Mouse (Mus musculus): Measurements from ENCODE around the gene Fndc8.

The Fndc8 gene

DNA sequence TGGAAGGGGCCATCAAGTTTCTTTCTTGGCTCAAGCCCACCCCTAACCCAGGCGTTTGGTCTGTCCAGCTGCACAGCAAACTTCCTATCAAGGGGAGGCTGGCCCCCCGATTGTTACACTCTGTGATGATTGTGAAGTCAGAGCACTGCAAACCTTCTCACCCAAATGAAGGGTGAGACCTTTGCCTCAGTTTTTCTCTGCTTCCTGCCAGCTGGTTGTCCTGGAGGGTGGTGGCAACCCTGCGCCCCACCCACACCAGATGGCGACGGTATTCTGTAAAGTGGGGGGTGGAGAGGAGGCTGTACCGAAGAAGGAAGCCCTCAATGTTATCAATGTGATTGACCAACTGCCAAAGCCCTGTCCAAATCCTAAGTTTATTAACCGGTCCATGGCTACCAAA is at the start of gene Fndc8:
Gene Fndc8 (plus strand): TSS at position 189 of the 400 bp plus-strand sequence.
- DNase-seq (ENCODE audit: low spot score) = no peak

DNA sequence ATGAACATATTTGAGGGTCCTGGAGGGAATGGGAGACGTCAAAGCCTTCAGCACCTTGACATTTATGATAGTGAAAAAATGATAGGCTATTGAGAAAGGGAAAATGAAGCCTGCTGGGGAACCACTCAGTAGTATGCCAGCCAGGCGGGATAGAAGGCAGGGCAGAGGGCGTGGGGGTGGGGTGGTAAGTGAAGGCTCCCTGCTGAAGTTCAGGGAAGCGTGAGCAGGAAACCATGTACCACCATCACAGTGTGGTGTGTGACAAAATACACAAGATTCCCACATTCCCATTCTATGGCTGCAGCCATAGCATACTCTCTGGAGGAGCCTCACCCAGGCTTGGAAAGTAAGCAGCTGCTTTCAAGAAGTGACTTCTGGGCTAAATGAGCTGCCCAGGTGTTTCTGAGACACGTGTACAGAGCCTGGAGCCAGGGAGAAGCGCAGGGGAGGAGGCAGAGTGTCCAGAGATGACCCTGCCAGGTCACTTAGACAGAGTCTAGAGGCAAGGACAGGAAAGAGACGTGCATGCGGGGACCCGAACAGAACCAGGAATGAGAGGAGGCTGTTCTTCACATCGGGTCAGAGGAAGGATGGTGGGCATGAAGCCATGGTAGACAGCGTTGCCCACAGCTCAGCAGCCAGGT is 47.0 kb upstream of the Fndc8 start:
- no peak for DNase-seq (ENCODE audit: low spot score)

DNA sequence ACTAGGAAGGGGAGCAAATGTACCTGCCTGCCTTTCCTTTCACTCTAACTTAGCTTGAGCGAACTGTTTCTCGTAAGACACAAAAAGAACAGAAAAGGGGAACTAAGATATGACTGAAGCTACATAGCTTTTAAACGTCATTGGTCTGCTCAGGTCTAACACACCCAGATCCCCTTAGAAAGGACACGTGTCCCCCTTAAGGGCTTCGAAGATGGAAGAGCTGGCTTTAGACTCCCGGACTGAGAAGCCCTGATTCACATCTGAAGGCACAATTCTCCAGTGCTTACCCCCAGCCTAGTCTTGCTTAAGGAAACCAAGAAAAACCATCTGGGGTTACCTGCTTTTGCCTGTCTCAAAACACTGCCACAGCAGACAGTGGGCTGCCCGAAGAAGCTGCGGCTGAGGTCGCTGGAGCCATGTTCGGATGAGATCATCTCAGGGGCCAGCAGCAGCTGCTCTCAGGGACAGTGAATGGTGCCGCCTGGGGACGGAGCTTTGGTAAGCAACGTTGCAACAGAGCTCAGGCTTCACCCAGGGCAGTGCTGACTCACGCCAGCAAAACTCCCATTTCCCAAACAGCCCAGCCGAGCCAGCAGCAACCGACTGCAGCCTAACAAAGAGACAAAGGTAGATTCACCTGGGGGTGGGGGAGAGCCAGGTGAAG is 46.4 kb upstream of the Fndc8 start:
- DNase-seq (ENCODE audit: low spot score) = peak; percentile 58

DNA sequence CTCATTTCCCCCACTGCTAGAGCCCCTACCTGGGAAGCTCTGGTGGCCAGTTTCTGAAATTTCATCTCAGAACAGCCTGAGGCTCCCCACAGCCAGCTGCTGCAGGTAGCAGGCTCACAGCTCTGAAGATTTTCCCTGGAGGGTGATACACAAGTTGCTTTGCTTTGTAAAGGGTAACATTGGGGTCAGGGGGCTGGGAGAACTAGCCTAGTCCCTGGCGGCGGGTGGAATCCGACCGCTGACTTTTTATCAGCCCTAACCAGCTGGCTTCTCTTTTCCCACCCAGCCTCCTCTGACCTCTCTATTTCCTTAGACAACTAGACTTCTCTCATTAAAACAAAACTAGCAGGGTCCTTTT is 45.9 kb upstream of the Fndc8 start:
- DNase-seq (ENCODE audit: low spot score) = no peak

DNA sequence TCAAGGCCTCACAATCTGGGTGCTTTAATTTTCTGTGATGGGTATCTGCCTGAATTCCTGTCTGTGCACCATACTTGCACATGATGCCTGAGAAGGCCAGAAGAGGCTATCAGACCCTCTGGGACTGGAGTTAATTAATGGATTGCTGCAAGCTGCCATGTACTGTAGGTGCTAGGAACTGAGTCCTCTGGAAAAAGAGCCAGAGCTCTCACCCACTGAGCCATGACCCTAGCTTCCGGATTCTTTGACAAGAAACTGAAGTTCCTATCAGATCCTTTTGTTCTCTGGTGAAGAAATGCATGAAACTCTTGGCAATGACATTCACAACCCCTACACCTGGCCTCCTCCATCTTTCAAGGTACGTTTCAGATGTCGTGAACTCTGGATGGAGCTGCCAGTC is 45.0 kb upstream of the Fndc8 start:
- DNase-seq (ENCODE audit: low spot score) = no peak

DNA sequence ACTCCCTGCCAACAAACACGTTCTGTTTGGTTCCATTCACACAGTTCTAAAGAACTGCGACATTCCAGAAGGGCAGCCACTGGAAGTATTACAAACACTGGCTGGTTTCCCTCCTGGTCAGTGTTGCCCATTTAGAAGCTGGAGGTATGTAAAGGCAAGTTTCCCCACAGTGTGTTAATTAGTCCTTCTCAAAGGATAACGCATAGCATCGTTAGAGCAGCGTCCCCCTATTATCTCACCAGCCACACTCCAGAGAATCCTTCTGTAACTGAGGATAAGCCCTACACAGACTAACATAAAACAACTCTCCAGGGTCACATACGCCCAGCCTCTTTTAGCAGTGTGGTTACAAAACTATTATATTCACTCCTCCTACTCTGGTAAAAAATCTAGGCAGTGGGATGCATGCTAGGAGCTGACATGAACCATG is 44.3 kb upstream of the Fndc8 start:
- no peak for DNase-seq (ENCODE audit: low spot score)

DNA sequence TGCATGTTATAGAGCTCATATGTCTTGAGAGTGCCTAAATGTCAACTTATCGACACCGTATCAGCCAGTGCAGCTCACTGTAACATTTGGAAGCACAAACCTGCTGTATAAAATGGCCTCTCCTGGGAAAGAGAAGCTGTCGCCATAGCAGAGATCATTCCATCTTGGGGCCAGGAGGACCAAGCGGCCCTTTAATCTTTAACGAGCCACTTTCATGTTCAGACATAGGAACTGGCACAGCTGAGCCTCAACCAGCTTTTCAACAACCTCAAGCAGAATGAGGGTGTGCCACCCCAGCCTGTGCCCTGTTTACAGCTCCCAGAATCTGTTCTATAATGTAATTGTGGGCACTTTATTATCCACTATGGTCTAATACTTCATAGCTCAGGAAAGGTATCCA is 41.7 kb upstream of the Fndc8 start:
- DNase-seq (ENCODE audit: low spot score) = no peak

DNA sequence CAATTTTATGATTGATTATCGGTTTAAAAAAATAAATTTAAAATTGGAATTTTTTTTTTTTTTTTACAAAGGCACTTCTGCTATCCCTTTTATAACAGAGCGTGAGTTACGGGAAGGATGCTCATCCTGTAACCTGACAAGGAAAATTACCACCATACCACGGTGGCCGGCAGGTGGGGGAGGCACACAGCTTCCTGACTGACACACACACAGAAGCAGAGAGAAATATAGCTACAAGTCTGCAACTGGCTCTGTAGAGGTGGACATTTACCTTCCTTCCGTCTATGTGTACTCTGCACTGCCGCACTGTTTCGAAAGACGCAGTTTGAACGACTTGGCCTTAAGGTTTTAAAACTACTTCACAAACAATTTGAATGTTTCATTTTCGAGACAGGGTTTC is 39.8 kb upstream of the Fndc8 start:
- DNase-seq (ENCODE audit: low spot score) = no peak

DNA sequence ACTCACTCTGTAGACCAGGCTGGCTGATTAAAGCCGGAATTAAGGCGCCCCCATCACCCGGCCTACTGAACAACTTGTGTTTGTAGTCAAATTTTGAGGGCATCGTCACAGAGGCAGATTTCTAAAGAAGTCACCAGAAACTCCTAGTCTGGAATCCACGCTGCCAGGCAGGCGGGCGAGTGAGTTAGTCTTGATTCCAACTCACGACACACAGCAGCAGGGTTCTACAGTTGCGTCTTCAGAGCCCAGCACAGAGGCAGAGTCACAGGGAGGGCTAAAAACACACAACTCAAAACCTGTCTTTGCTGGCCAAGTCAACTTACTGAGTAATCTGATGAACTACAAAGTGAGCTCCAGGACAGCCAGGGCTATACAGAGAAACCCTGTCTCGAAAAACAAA is 39.4 kb upstream of the Fndc8 start:
- DNase-seq (ENCODE audit: low spot score) = no peak

DNA sequence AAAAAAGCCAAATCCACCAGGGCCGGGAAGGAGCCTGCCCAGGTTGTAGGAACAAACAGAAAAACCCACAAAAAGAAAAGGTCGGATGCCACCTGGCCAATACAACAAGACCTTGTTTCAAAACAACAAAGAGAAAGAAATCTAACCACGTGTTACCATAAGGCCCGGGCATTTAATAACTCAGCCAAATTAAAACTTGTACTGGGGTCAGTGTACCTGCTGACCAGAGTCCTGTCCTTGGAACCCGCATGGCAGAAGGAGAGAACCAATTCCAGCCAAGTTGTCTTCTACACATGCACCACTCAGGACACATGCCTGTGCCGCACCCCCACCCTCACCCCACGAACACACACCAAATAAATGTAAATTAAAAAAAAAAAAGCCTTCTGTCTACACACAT is 39.0 kb upstream of the Fndc8 start:
- DNase-seq (ENCODE audit: low spot score) = no peak

DNA sequence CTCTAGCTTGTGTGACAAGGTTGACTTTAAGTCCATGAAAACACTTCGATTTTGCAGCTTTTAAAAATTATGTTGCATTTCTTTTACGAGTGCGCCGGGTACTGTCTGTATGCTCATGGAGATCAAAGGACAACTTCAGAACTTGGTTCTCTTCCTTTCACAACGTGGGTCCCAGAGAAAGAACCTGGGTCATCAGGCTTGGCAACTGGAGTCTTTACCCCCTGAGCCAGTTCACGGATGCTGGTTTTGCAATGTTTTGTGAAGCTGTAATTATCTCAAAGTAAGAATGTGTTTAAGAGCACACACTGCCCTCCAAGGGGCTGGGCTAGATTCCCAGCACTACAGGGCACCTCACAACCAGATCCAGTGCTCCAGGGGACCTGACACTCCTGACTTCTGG is 37.8 kb upstream of the Fndc8 start:
- no peak for DNase-seq (ENCODE audit: low spot score)

DNA sequence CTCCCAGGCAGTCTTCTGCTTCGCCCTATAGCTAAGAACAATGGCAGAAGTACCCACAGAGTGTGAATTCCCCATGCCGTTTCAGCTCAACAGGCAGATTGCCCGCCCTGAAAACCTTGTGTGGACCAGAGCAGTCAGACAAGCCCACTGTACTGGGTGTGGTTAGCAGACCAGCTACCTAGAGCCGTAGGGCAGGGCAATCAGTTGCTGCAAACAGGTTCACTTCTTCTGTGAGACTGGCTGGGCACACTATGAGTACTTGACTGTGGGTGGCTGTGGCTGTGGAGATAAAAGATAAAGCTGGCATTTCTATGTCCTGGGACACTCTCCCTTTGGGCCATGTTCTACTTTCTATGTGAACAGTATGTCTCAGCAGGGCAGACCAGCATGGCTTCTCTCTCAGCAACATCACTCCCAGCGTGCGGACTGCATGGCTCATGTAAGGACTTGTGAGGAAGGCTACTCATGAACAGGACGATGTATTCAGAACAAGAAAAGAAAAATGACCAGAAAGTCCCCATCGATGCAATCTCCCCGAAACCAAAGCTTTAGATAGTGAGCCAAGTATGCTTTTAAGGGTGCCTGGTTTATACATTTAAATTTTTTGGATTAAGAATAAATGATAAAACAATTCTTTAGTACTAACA is 36.5 kb upstream of the Fndc8 start:
- DNase-seq (ENCODE audit: low spot score) = no peak

DNA sequence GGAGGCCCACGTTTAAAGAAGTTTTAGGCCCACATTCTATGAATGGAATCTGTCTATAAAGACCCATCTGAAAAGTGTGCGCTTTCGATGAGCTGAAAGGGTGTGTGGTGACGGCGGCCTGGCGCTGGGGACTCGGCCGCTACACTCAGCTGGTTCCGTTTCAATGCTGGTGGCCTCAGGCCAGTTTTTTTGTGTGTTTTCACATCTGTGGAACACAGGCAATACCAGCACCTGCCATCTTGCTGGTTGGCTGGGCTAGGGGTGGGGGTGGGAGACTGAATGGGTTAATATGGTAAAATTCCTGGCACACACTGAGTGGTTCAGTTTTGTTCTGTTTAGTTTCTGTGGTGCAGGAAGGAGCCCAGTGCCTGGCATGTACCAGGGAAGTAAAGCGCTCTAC is 35.9 kb upstream of the Fndc8 start:
- DNase-seq (ENCODE audit: low spot score) = no peak

DNA sequence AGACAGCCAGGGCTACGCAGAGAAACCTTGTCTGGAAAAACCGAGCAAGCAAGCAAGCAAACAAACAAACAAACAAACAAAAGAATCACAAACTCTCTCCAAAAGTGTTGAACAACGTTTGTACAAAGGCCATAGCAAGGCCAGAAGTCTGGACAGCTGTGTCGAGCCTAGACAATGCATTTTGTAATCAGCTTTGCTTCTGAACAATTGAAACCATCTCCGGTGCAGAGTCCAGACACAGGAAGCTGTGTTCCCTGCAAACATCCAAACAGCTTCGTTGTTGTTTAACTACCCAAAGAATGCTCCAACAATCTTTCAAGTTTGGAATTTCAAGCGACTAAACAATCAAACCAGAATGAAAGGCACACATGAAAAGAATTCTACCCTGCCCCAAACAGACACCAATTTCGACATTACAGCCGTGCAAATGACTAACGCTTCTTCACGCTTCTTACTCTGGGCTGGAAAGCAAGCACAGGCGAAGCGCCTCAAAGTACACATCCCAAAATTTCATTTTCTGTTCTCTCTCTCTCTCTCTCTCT is 34.5 kb upstream of the Fndc8 start:
- DNase-seq (ENCODE audit: low spot score) = no peak

DNA sequence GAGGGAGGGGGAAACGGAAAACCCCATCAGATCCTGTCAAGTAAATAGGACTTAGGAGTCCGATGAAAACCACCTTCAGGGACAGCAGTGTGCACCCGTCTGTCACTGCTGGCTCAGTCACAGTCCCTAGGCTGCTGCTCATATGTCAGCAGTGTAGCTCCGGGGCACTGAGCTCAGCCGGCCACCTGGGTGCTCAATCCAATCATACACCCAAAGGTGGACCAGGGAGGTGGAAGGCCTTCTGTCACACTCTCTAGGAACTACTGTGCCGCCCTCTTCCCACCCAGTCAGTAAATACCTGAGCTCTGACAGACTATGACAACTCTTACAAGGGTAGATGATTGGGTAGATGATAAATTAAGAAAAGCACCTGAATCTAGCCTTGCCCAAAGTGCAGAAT is 31.2 kb upstream of the Fndc8 start:
- DNase-seq (ENCODE audit: low spot score) = no peak

DNA sequence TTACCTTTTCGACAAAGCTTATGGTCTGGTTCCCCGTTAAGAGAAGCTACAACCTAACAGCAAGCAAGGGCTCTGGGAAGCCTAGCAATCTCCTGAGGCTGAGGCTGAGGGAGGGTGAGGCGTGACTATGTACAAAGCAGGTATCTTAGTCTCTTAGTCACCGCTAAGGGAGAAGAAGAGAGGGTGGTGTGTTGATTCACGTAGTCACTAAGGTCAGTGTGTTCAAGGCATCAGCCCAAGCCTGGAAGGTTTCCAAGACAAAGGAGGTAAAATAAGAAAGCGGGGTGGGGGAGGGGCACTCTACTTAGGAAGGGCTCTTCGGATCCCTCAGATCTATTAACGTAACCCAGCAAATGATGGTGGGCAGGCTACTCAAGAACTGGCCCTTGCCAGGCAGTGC is 30.4 kb upstream of the Fndc8 start:
- DNase-seq (ENCODE audit: low spot score) = no peak

DNA sequence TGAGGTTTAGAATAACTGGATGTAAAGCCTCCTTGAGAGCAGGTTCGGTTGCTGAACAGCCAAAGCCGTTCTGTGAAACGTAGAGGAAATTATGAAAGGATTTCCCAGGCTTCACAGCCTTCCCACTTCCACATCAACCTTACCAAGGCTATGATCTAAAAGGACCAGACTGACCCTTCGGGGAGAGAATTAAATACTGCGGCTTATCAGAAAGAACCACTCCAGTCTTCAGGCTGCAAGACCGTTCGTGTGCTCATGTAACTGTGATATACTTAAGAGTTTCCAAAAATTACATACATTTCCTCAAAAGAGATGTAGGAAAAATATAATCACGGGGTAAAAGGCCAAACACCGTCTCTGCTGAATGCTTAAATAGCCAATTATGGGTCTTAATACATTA is 29.3 kb upstream of the Fndc8 start:
- DNase-seq (ENCODE audit: low spot score) = no peak

DNA sequence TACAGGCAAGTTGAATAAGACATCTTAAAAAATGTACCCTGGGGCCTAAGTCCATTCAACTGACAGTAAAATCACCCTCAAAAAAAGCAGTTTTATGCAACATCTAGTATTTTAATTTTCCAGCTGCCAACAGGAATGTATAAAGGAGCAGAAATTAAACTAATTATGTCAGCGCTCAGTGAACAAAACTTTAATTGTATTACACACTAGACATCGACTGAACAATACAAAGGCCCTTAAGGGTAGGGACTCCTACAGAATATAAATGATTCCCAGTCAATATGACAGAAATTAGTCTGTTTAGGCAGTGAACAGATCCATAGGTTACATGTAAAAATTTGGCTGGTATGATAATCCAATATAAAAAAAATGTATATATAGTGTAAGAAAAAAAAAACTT is 28.9 kb upstream of the Fndc8 start:
- no peak for DNase-seq (ENCODE audit: low spot score)

DNA sequence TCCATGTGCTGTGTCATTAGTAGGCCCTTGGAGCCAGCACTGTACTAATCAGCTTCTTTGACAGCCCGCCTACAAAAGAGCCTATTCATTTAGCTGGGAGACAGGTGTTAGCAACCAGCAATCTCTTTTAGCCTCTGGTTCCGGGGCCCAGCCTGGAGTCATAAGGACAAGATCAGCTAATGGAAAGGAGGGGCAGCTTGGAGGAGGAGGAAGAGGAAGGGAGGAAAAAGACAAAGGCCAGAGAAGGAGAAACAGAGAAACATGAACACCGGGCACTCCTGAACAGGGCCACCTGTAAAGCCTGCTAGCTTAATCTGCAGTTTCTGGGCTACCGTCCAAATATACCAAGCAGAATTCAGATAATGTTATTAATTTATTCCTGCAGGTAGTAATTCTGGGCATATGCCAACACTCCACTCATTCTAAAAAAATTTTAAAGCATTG is 28.4 kb upstream of the Fndc8 start:
- DNase-seq (ENCODE audit: low spot score) = no peak

DNA sequence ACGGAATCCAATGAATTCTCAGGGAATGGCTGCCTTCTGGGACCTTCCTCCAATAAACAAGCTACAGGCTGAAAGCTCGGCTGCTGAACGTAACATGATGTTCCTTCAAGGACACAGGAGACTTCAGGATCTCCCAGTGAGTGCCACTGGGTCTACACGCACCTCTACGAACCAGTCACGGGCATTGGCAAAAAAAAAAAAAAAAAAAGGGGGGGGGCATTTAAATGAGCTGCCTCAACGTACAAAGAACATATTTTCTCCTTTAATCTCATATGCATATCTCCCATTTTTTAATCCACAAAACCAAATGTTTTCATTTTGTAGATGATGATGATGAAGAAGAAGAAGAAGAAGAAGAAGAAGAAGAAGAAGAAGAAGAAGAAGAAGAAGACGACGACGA is 26.0 kb upstream of the Fndc8 start:
- no peak for DNase-seq (ENCODE audit: low spot score)

DNA sequence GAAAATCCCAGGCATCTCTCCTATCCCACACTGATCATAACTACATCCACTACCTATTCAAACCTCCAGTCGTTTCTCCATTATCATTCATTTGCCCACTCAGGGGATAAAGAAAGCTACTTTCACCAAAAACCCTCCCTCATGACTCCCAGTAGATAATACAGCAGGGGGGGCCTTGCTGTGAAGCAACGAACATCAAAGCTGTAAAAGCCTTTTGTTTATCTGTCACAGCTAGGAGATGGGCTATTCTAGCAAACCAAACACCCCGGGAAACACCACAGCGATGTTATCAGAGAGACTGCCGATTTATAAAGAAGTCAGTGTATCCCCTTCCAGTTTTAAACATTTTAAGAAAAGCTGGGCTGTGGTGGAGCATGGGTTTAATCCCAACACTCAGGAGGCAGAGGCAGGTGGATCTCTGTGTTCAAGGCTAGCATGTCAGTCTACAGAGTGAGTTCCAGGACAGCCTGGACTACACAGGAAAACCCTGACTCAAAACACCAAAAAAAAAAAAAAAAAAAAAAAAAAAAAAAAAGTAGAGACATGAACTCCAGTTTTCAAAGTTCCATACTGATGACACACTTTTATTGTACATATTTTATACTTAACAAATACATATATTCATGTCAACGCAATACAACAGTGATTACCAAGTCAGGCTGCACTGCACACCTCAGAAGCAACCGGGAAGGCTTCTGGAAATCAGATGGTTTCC is 24.9 kb upstream of the Fndc8 start:
- DNase-seq (ENCODE audit: low spot score) = no peak

DNA sequence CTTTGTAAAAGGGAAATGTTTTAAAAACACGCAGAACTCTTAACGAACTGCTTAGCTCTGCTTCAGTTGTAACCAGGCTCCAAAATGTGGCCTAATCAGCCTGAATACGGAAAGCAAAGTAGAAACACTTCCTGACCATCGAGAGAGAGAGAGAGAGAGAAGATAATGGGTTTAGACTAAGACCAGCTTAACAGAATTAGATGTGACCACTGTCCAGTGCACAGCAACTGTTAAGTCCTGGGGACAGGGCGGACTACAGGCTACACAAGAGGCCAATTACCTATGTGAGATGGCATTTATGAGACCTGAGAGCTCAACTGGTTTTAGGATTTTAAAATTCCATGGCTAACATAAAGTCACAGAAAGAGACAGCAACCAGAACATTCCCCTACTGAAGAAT is 24.0 kb upstream of the Fndc8 start:
- DNase-seq (ENCODE audit: low spot score) = no peak
